Mouse (Mus musculus) heart, adult 2 months (tissue): ENCODE measurements around the gene Nrp2.

Experiments
- CTCF ChIP-seq: fragments of 200-600 bp; IDR thresholded peaks from 2 replicates; pipeline ENCODE4 v1.8.1; 2022; ENCODE audit warnings: antibody characterized with exemption, mild to moderate bottlenecking, moderate library complexity
- EP300 ChIP-seq: fragments of 200-500 bp; IDR thresholded peaks from 2 replicates; pipeline ENCODE4 v1.6.1; 2011; ENCODE audit warnings: low read depth, low read length, control low read depth; ENCODE audit not compliant: insufficient read depth
- POLR2A ChIP-seq: fragments of 200-500 bp; IDR thresholded peaks from 2 replicates; pipeline ENCODE4 v1.6.1; 2011; ENCODE audit warnings: mild to moderate bottlenecking, low read depth, low read length, control low read depth; ENCODE audit not compliant: insufficient read depth

DNA sequence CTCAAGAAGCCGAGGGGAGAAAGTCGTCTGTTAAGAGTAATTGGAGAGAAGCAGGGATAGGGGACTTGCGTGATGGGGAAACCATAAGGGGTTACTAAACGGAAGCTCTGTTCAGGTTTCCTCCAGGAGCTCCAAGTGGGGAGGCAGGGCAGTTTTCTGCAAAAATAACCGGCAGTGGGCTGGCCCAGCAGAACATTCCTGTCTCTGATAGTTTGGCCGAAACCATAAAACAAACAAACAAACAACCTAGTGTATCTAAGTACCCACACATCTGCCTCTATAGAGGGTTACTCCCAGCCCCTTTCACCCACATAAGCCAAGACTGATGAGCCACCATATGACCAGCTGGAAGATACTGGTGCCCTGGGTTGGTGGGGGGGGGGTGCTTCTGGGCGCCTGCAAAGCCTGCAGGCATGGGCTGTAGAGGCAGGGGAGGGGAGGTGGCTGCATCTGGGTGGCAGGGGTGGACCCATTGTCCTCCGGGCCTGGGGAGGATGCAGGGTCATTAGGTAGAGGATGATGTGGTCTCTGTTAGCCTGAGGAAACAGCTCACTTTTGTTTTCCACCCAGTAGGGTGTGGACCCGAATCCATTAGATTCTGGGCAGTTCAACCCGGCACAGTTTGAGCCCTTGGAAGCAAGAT lies 13.9 kb downstream of the Nrp2 start:
- no peak for TF ChIP-seq EP300
- TF ChIP-seq CTCF: no peak
- no peak for TF ChIP-seq POLR2A
